Mouse (Mus musculus): ENCODE measurements around the gene Arpc1a. TPM values are rescaled to one million over a fixed set of nuclear protein-coding genes. Genes with fewer than 3 reads are reported as not detected.

The Arpc1a gene
- total and polyA plus RNA-seq, 3 experiments: 85.8 to 306 (median 187) TPM

DNA sequence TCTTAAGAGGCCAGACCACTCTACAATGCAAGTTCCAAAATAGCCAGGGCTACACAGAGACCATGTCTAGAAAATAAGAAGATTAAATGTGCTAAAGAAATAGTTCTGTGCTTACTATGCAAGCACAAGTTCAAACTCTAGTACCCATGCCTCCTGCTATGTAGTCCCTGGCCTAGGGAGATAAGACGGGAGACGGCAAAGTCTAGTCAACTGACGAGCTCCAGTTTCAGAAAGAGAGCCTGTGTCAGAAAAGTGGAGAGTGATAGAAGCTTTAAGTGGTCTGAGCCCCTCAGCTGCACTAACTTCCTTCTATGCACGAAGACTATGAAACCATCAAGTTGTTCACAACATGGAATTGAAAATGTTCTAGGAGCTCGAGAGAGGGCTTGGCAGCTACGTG, 65.7 kb downstream of the Arpc1a start:
- Histone ChIP-seq H3K79me2 (ENCODE audit: control insufficient read depth, insufficient read depth, low read length, poor library complexity) (no peaks in the 10 kb centered on the region), H3K4me1 (ENCODE audit: control insufficient read depth in 1 of 2, insufficient read depth in 2 of 2, low read length in 2 of 2) (peaks cover 4% of the 10 kb centered on the region in 2 experiments), H3K27ac (ENCODE audit: control insufficient read depth, low read depth, low read length) (peak overlapping the region; percentile 45), H3K9me3 (replicated peaks; ENCODE audit: insufficient read depth, low read length) (no peaks in the 10 kb centered on the region), H3K36me3 (ENCODE audit: control insufficient read depth in 1 of 2, insufficient read depth in 2 of 2, low read length in 2 of 2) (peaks cover 8 to 17% of the 10 kb centered on the region in 2 experiments), H3K27me3 (ENCODE audit: control insufficient read depth in 1 of 2, insufficient read depth in 2 of 2, low read length in 2 of 2) (no peaks in the 10 kb centered on the region), H3K9ac (ENCODE audit: control insufficient read depth, low read depth, low read length, poor library complexity, severe bottlenecking) (no peak overlapping the region), H3K4me3 (ENCODE audit: control insufficient read depth in 1 of 2, insufficient read depth in 1 of 2, low read depth in 2 of 2, low read length in 2 of 2) (no peak overlapping the region)
- DNase-seq (ENCODE audit: low read depth, low spot score): peak; percentile 76
- TF ChIP-seq USF1 (IDR thresholded peaks at IDR 0.05; ENCODE audit: low read depth, low read length) (no peak), HCFC1 (IDR thresholded peaks at IDR 0.05; ENCODE audit: low read depth, low read length) (no peak), TAL1 (IDR thresholded peaks at IDR 0.05; ENCODE audit: low read length) (peak; percentile 72), NELFE (IDR thresholded peaks at IDR 0.05; ENCODE audit: low read depth, low read length) (no peak), RCOR1 (IDR thresholded peaks at IDR 0.05; ENCODE audit: low read depth, low read length) (no peak), MAZ (IDR thresholded peaks at IDR 0.05; ENCODE audit: low read depth, low read length) (no peak), POLR2AphosphoS5 (IDR thresholded peaks at IDR 0.05; ENCODE audit: borderline replicate concordance, low read depth, low read length) (no peak), ZNF384 (IDR thresholded peaks at IDR 0.05; ENCODE audit: low read depth, low read length) (no peak), SIN3A (IDR thresholded peaks at IDR 0.05; ENCODE audit: low read length) (0 out of 2 replicates have a peak, but pooled peaks have one; percentile 28), KAT2A (conservative IDR thresholded peaks at IDR 0.05; ENCODE audit: low read depth, low read length) (no peak), NRF1 (IDR thresholded peaks at IDR 0.05; ENCODE audit: insufficient read depth, low read depth, low read length, poor library complexity, severe bottlenecking) (no peak), TBP (IDR thresholded peaks at IDR 0.05; ENCODE audit: low read depth, low read length) (no peak), ETS1 (IDR thresholded peaks at IDR 0.05; ENCODE audit: low read depth, low read length) (no peak), GATA1 (IDR thresholded peaks at IDR 0.05; ENCODE audit: low read depth, low read length) (peak; percentile 70), POLR2AphosphoS2 (IDR thresholded peaks at IDR 0.05; ENCODE audit: low read length) (0 out of 2 replicates have a peak, but pooled peaks have one; percentile 25), ZC3H11A (IDR thresholded peaks at IDR 0.05; ENCODE audit: low read depth, low read length) (no peak), CHD1 (IDR thresholded peaks at IDR 0.05; ENCODE audit: low read depth, low read length) (no peak), EP300 (IDR thresholded peaks at IDR 0.05; ENCODE audit: low read depth in 1 of 2, low read length in 2 of 2) (peak in 1 of 2 experiments; percentile 58; a peak in 2 of 4 replicates), TCF12 (IDR thresholded peaks at IDR 0.05; ENCODE audit: low read depth, low read length) (0 out of 2 replicates have a peak, but pooled peaks have one; percentile 36), E2F4 (IDR thresholded peaks at IDR 0.05; ENCODE audit: borderline replicate concordance, low read depth, low read length) (no peak)

DNA sequence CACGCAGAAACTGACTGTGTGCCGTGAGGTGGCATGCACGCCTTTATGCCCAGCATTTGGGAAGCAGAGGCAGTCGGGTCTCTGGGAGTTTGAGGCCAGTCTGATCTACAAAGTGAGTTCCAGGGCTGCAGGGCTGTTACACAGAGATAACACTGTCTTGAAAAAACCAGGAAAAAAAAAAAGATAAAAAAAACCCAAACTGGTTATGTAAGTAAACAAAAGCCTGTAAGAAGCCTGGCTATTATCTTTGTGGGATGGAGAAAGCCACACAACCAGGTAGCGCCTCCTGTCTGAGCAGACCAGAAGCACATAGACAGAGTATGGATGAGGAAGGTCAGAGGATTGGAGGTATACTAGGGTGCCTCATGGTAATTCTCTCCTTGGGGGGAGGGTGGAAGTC, 69.1 kb downstream of the Arpc1a start:
- DNase-seq (ENCODE audit: low read depth, low spot score): peak; percentile 48
- no peaks in the 10 kb centered on the region for H3K79me2 ChIP-seq (ENCODE audit: control insufficient read depth, insufficient read depth, low read length, poor library complexity)
- H3K27me3 ChIP-seq (ENCODE audit: control insufficient read depth in 1 of 2, insufficient read depth in 2 of 2, low read length in 2 of 2): no peaks in the 10 kb centered on the region
- H3K4me3 ChIP-seq (ENCODE audit: control insufficient read depth in 1 of 2, insufficient read depth in 1 of 2, low read depth in 2 of 2, low read length in 2 of 2): no peak overlapping the region
- peaks cover 8 to 10% of the 10 kb centered on the region in 2 experiments for H3K36me3 ChIP-seq (ENCODE audit: control insufficient read depth in 1 of 2, insufficient read depth in 2 of 2, low read length in 2 of 2)
- peak overlapping the region; percentile 27; the same call in 1 of the 2 replicates for H3K27ac ChIP-seq (ENCODE audit: control insufficient read depth, low read depth, low read length)
- H3K9ac ChIP-seq (ENCODE audit: control insufficient read depth, low read depth, low read length, poor library complexity, severe bottlenecking): no peak overlapping the region
- TF ChIP-seq POLR2AphosphoS5 (IDR thresholded peaks at IDR 0.05; ENCODE audit: borderline replicate concordance, low read depth, low read length) (no peak), GABPA (IDR thresholded peaks at IDR 0.05; ENCODE audit: low read depth, low read length) (no peak), MAZ (IDR thresholded peaks at IDR 0.05; ENCODE audit: low read depth, low read length) (no peak), RAD21 (IDR thresholded peaks at IDR 0.05; ENCODE audit: low read depth, low read length) (no peak), JUND (IDR thresholded peaks at IDR 0.05; ENCODE audit: low read depth, low read length) (no peak), USF2 (IDR thresholded peaks at IDR 0.05; ENCODE audit: borderline replicate concordance in 1 of 2, insufficient read depth in 1 of 2, low read depth in 1 of 2, low read length in 2 of 2) (no peak), MYC (IDR thresholded peaks at IDR 0.05; ENCODE audit: low read depth, low read length) (no peak), TAL1 (IDR thresholded peaks at IDR 0.05; ENCODE audit: low read length) (peak; percentile 82), TCF12 (IDR thresholded peaks at IDR 0.05; ENCODE audit: low read depth, low read length) (peak; percentile 86), ZNF384 (IDR thresholded peaks at IDR 0.05; ENCODE audit: low read depth, low read length) (peak; percentile 90), ETS1 (IDR thresholded peaks at IDR 0.05; ENCODE audit: low read depth, low read length) (peak; percentile 53; the same call in 1 of the 2 replicates), NRF1 (IDR thresholded peaks at IDR 0.05; ENCODE audit: insufficient read depth, low read depth, low read length, poor library complexity, severe bottlenecking) (no peak), E2F4 (IDR thresholded peaks at IDR 0.05; ENCODE audit: borderline replicate concordance, low read depth, low read length) (no peak), ZC3H11A (IDR thresholded peaks at IDR 0.05; ENCODE audit: low read depth, low read length) (no peak), MAX (IDR thresholded peaks at IDR 0.05; ENCODE audit: low read length) (no peak), UBTF (IDR thresholded peaks at IDR 0.05; ENCODE audit: borderline replicate concordance, insufficient read depth, low read depth, low read length) (no peak), SIN3A (IDR thresholded peaks at IDR 0.05; ENCODE audit: low read length) (0 out of 2 replicates have a peak, but pooled peaks have one; percentile 38), MYB (IDR thresholded peaks at IDR 0.05; ENCODE audit: low read depth, low read length) (no peak), EP300 (IDR thresholded peaks at IDR 0.05; ENCODE audit: low read depth in 1 of 2, low read length in 2 of 2) (peak; percentile 51 to 74), GATA1 (IDR thresholded peaks at IDR 0.05; ENCODE audit: low read depth, low read length) (peak; percentile 52)
- no peaks in the 10 kb centered on the region for H3K9me3 ChIP-seq (replicated peaks; ENCODE audit: insufficient read depth, low read length)
- peaks cover 4% of the 10 kb centered on the region in 2 experiments for H3K4me1 ChIP-seq (ENCODE audit: control insufficient read depth in 1 of 2, insufficient read depth in 2 of 2, low read length in 2 of 2)
